Mouse (Mus musculus) common myeloid progenitor, adult 5-6 weeks (primary cell): ENCODE results near the gene Tns1. TPM values are rescaled to one million over a fixed set of nuclear protein-coding genes. Genes with fewer than 3 reads are reported as not detected.
A peak's percentile ranks its signal among the peaks of the same experiment; 100 is the strongest.

ENCODE experiments used
- ATAC-seq: replicated peaks from 2 replicates; pipeline ENCODE4 v1.8.0; 2016; ENCODE audit warnings: low read depth, mild to moderate bottlenecking, moderate TSS enrichment, inconsistent platforms; ENCODE audit not compliant: poor library complexity, severe bottlenecking
- total RNA-seq: library from RNA; stranded (forward); fragments of 200-1000, 187-1606 nt; gene quantifications from 2 replicates; pipeline ENCODE4 v1.2.3, GENCODE M21; 2017

Tns1 gene
- total RNA-seq, 1 experiment from 2014 or later, result 39.4 TPM

GRCm38 (mm10) chr1:74000191-74000651 lies 124.0 kb downstream of the Tns1 start:
- no peak for ATAC-seq

GRCm38 (mm10) chr1:73999533-73999932 lies 124.7 kb downstream of the Tns1 start:
- ATAC-seq, result no peak

- ATAC-seq, result peak; percentile 26
These were observed 125.3 kb downstream of the Tns1 start for GRCm38 (mm10) chr1:73998925-73999375.

GRCm38 (mm10) chr1:73998131-73998865 lies 126.0 kb downstream of the Tns1 start:
- ATAC-seq, result peak; percentile 44

- no peak for ATAC-seq
These were observed 126.9 kb downstream of the Tns1 start for GRCm38 (mm10) chr1:73997341-73997740.

- ATAC-seq, result no peak
These were observed 127.6 kb downstream of the Tns1 start for GRCm38 (mm10) chr1:73996650-73997049.

GRCm38 (mm10) chr1:73996209-73996608 lies 128.0 kb downstream of the Tns1 start:
- peak; percentile 60 for ATAC-seq

- ATAC-seq, result no peak
These were observed 129.0 kb downstream of the Tns1 start for GRCm38 (mm10) chr1:73995063-73995810.

- ATAC-seq, result no peak
These were observed 130.3 kb downstream of the Tns1 start for GRCm38 (mm10) chr1:73993901-73994426.

- no peak for ATAC-seq
These were observed 131.0 kb downstream of the Tns1 start for GRCm38 (mm10) chr1:73993279-73993678.

GRCm38 (mm10) chr1:73992201-73992938 lies 131.9 kb downstream of the Tns1 start:
- ATAC-seq, result no peak

- no peak for ATAC-seq
These were observed 133.0 kb downstream of the Tns1 start for GRCm38 (mm10) chr1:73991226-73991625.

- ATAC-seq, result no peak
These were observed 134.2 kb downstream of the Tns1 start for GRCm38 (mm10) chr1:73990024-73990423.

GRCm38 (mm10) chr1:73987705-73988201 lies 136.5 kb downstream of the Tns1 start:
- ATAC-seq, result no peak

- ATAC-seq, result peak; percentile 69
These were observed 137.8 kb downstream of the Tns1 start for GRCm38 (mm10) chr1:73986268-73987045.

- no peak for ATAC-seq
These were observed 138.6 kb downstream of the Tns1 start for GRCm38 (mm10) chr1:73985611-73986010.

GRCm38 (mm10) chr1:73979214-73979613 lies 145.0 kb downstream of the Tns1 start:
- no peak for ATAC-seq

- no peak for ATAC-seq
These were observed 145.7 kb downstream of the Tns1 start for GRCm38 (mm10) chr1:73978576-73978975.

- no peak for ATAC-seq
These were observed 150.3 kb downstream of the Tns1 start for GRCm38 (mm10) chr1:73973992-73974391.
